Mouse (Mus musculus): ENCODE results near the gene Tspan6.
A peak's percentile ranks its signal among the peaks of the same experiment; 100 is the strongest.

The Tspan6 gene

DNA sequence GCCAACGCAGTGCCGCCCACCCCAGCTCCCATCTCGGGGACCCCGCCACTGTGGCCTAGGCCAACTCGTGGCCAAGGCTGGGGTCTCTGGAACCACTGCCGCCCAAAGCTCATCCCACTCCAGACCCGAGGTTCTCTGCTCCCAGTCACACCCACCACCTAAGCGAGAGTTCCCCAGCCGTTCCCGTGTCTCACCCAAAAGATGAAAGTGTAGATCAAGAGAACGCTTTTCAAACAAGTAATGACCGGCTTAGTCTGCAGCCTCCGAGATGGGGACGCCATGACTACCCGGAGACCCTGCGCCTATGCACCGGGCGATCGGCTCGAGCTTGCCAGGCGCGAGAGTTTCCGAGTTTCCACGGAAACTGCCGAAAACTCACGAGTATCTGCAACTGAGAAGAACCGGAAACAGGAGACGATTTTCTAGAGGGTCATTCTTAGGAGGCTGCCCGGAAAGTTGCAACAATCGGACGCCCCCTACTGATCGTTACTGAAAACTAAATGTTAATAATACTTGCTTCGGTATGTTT, at the start of gene Tspan6:
Gene Tspan6 (minus strand): TSS at position 416 of the 529 bp plus-strand sequence.
- peak; percentile 62 for DNase-seq (ENCODE audit: low spot score)

DNA sequence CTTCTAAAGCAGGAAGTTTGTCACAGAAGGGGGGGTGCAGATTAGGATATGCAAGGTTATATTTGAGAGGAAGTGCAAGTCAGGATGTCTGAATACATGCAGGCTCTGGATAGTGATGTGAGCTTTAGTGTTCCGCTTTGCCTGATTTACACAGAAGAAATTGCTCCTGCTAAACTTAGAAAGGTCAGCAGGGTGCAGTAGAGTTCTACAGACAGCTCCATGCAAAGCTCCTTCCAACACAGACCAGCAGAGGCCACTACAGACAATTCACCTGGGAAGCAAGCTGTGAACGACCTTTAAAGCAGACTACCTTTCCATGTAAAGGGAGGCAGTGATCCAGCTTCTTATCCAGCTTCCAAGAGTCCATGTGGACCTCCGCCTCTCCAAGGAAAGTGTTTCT, 49.2 kb upstream of the Tspan6 start:
- peak; percentile 21 for DNase-seq (ENCODE audit: low spot score)

DNA sequence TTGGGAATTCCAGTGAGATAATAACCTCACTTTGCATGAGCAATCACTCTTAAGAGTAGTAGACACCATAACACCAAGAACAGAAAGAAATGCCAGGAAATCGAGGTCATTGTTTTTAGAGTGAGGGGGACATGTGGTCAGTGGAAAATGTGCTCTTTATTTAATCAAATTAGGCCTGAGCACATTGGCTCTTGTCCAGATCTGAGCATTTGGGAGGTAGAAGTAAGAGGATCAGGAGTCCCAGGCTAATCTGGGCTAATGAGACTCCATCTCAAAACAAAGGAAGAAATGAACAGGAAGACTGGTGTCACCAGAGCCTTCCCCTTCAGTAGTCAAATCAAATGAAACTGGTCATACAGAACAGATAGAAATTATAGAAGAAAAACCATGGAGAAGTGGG, 41.3 kb upstream of the Tspan6 start:
- DNase-seq (ENCODE audit: low spot score) = no peak

DNA sequence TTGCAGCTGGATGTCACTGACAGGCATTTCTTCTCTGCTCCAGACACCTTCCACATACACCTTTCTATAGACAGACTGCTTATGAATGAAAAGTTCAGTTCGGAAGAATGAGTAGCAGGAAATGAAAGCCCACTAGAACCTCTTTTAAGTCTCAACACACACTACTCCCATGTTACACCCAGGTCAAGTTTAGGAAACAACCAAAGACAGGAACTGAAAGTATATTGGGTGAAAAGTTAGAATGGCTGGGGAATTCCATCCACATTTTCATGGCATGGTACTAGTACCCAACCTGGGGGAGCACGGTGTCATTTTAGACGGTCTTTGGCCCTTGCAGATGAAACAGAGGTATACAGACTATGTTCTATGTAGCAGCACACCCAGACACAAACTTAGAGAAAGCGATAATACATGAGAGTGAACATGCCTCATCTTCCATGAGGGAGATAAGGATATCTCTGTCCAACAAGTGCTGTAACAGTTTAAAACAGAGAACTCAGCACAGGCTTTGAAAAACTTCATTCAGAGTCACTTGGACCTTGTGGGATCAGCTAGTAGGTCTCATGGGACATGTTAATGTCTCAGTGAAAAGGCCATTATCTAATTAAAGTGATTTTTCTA, 38.5 kb upstream of the Tspan6 start:
- no peak for DNase-seq (ENCODE audit: low spot score)

DNA sequence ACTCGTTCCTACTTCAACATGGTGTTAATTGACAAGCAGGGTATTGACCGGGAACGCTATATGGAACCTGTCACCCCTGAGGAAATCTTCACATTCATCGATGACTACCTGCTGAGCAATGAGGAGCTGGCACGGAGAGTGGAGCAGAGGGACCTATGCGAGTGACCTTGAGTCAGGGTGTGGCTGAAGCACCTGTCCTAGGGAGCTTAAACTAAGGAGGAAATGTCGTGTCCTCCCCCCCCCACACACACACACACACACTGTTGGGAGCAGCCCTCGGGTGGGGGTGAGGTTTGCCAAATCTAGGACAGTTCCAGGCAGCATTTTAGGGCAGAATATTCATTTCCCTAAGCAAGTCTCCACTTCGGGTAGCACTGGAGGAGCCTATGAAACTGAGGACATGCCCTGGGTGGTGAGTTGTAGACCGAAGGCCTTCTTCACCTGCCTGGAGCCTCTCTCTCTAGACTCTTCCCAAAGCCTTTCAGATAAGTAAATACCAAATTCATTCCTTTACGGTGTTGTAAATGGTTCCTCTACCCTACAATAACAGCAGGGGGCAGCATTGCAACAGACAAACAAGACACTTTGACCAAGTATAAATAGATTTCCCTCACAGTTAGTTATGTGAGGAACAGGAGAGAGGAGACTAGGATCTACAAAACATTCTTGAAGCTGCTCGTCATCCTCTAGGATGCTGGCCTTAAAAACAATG, 33.2 kb upstream of the Tspan6 start:
- DNase-seq (ENCODE audit: low spot score) = peak; percentile 21

DNA sequence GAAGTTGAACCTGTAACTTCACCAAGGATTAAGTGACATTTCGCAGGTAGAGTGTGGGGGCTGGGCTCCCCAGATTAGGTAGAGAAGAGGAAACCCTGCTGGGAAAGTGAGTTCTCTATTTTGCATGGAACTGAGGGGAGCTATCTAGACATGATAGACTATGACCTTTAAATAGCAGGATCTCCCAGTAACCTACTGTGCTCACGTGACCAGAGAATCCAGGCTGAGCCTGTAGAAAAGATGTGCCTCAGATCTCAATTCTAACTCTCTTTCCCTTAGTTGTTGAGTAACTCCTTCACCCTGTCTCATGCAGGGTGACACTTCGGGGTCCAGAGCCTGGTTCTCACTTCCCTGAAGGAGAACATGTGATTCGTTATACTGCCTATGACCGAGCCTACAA, 28.5 kb upstream of the Tspan6 start:
- no peak for DNase-seq (ENCODE audit: low spot score)

DNA sequence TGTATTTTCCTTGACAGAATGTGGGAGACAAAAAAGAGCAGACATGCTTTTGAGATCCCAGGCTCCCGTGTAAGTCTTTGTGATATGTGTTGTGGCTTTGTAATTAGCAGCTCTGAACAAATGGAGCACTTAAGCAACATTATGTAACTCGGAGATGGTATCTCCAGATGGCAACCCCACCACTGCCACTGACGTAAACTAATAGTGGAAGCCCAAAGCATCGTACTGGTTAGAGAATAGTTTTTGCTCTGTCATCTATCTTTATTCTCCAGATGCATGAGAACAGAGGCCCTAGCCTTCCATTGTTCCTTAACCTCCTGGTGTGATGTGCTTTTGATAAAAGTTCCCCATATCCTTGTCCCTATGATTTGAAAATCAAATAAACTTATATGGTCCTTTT, 23.0 kb upstream of the Tspan6 start:
- no peak for DNase-seq (ENCODE audit: low spot score)

DNA sequence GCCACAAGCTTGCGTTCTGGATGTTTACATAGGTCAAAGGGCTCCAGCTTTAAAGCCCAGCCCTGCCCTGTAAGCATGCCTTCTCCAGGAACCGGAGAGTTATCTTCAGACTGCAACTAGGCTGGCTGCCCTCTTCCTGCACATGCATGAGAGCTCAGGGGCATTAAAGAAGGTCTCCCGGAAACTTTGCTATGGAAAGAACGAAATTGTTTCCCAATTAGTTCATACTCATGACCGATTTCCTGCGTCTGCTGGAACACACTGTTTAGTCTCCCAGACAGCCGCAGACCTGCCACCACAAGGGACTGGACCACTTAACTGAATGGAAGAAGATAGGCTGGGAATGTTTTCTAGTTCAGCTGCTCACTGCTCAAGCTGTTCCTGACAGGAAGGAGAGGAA, 16.0 kb upstream of the Tspan6 start:
- no peak for DNase-seq (ENCODE audit: low spot score)

DNA sequence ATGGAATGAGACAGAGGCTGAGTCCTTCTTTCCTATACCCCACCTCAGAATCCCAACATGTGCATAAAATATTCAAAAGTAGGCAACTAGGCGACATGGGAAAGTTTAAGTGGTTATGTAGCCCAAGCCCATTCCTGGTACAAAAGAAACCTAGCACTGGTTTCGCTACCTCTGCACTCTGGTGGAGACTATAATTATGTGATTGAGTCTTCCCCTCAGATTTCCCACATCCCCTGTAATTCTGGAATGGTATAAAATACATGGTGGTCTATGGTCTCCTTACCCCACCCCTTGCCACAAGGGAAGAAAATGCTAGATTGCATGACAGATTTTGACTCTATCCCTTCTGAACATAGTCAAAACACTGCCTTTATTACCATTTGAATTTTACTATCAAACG, 14.8 kb upstream of the Tspan6 start:
- no peak for DNase-seq (ENCODE audit: low spot score)

DNA sequence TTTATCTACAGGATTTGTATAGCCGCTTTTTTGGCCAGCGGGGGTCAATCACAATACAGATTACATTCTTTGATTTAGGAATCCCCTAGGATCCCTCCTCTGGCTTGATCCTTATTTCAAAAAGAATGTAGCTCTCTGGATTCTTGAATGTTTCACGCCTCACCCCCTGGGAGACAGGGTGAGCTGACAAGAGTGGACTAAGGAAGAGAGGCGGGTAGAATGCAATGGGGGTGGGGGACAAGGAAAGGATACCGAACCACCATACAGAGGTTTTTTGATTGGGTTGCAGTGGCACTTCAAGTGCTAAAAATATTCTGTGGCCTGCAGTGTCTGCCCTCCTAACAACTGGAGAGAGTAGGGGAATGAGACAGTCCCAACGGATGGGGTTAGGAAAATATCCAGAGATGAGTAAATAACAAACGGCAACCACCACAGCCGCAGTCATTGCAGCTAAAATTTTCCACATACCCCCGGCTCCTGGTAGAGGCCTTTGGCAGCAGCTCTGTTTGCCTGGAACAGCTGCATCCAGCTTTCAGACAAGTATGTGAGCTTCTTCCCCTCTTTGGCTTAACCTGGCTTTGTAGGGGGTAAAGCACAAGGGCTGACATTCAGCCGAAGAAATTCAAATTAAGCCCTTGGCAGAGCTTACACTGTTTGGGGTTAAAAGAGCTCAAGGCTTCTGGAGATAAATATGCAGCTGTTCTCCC, 13.3 kb upstream of the Tspan6 start:
- DNase-seq (ENCODE audit: low spot score) = no peak

DNA sequence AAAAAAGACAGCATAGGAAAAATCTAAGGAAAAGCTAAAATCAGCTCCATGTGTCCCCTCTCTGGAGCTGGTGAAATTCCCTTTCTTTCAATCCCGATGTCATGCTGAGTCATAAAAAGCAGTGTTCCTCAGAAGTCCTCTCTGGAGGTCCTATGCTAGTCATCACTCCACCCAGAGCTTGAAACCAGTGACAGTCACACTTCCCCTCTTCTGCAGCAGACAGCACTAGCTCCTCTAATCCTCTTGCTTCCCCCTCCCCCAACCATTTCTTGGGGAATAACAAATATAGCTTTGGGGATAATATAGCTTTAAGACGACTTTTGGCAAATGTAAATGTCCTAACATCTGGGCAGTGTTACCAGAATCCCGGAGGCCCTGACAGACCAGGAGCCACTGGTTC, 10.0 kb upstream of the Tspan6 start, which contains the start of gene Srpx2:
Gene Srpx2 (plus strand): TSS at position 166 of the 400 bp plus-strand sequence.
- DNase-seq (ENCODE audit: low spot score) = no peak

DNA sequence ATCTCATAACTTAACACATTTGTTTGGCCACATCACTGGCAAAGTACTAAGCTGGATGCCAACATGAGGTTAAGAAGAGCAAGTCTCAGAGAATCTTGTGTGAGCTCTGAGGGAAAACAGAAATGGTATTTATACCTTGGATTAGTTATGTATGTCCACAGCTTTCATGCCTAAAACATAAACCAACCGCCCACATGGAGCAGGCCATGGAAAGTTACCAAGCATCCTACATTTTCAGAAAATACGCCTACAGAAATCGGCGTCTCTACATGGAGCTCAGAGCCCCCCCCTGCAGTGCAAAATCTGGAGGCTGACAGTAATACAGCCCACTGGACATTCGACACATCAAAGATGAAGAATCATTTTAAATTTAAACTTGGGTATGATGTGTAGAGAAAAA, 10.1 kb downstream of the Tspan6 start:
- DNase-seq (ENCODE audit: low spot score) = no peak

DNA sequence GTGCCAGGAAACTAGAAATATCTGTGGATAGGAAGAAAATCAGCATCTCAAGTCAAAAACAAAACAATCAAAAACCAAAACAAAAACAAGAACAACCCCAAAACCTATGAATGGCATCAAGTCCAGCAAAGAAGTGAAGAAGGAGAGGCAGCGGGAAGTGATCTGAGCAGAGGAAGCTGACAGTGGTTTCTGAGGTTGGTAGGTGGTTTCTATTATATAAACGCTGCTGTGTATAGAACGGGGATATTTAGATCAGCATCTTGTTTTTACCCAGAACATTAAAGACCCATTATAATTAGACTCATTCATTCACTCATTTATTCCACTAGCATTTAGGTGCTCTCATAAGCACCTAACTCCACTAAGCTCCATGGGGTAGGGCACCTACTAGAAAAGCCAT, 10.9 kb downstream of the Tspan6 start:
- DNase-seq (ENCODE audit: low spot score) = no peak

DNA sequence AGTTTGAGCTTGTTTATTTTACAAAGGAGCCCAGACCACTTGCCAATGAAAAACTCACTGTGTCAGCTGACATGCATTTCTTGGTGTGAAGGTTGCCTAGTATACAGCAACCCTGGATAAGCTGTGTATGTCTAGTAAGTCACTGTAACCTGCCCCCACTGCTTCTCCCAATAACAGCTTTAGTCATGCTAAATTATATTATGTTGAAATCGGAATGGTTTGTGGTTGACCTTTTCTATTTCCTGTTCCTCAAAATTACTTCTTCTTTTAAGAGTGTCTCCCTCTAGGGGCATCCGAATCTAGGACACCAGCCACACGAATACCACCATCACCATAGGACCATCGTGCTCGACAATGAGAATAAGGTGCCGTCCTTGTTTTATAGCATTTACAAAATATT, 28.5 kb downstream of the Tspan6 start:
- DNase-seq (ENCODE audit: low spot score) = no peak

DNA sequence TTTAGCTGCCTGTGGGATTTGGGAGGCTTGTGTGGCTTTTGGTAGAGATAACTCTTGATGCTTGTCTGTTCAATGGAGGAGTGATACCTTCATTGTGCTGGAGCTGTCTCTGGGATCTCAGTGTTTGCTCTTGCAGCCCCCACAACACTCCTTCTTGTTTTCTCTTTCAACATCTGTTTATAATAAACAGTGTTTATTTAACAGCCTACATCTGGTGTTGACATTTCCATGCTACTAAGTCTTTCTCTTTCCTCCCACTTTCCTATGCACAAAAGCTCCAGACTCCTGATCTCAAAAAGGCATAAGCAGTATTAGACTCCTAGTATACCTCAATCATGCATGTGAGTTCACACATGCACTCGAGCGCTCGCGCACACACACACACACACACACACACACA, 44.6 kb downstream of the Tspan6 start:
- DNase-seq (ENCODE audit: low spot score) = no peak

DNA sequence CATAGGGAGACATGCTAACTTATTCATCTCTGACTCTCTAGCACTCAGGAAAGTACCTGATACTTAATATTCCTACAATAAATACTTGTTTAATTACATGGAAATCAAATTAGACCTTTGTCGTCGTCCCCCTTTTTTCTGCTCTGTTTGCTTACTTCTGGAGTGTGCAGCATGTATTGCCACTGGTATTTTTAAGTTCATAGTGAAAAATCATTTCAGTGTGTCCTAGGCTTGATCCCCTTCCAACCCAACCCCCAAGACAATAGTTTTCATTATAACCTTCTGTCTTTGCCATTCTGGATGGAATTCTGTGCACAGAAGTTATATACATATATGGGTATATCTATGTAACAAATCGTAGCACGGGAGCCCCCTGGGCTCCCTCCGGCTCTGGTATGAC, 47.5 kb downstream of the Tspan6 start, which contains the start of gene Tnmd:
Gene Tnmd (plus strand): TSS at position 301 of the 400 bp plus-strand sequence.
- DNase-seq (ENCODE audit: low spot score) = no peak
